Mouse (Mus musculus): ENCODE measurements at regions not wholly inside any gene's neighbourhood (a gene's known extent, or its start where the extent isn't known, plus 50 kb on each side); places are given as distances from the start of the nearest gene placed in this dataset.

DNA sequence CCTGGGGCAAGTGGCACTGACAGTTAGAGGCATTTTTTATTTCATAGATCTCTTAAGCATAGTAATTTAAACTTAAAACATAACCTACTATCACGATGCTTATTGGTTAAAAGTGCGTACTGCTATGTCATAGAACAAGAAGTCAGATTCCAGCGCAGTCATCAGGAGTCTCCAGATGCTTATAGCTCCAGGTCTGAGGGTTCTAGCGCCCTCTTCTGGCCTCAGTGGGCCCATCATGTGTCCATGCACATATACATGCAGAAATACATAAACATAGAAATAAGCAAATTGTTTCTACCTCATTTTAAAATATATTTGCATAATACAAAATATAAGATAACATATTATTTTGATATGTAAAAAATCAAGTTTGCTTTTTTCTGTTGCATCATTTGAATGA lies 1002.8 kb upstream of the Adgrl2 start:
- DNase-seq (ENCODE audit: low read depth, low spot score), result no peak

- DNase-seq (ENCODE audit: low read depth, low spot score), result no peak
These were observed 997.4 kb upstream of the Adgrl2 start for GRCm38 (mm10) chr3:149987801-149988200.

DNA sequence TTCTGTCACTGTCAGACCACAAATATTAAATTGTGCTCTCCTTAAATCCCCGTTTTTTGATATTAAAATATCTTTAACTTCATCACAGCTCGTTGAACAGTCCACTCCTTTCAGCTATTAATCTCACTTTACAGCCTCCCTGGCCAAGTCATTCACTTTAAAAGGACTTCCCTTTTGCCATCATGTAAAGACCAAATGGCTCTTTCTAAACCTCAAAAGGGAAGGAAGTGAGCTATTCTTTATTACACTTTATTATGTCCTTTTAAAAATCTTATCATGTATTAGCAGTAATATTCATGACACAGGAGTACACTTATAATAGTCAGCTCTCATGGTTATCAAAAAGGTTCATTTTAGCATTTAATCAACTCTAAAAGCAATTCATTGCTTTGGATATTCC lies 966.6 kb upstream of the Adgrl2 start:
- no peak for DNase-seq (ENCODE audit: low read depth, low spot score)

GRCm38 (mm10) chr3:149936197-149936596 lies 945.8 kb upstream of the Adgrl2 start:
- DNase-seq (ENCODE audit: low read depth, low spot score), result no peak

- no peak for DNase-seq (ENCODE audit: low read depth, low spot score)
These were observed 944.5 kb upstream of the Adgrl2 start for GRCm38 (mm10) chr3:149934832-149935231.

DNA sequence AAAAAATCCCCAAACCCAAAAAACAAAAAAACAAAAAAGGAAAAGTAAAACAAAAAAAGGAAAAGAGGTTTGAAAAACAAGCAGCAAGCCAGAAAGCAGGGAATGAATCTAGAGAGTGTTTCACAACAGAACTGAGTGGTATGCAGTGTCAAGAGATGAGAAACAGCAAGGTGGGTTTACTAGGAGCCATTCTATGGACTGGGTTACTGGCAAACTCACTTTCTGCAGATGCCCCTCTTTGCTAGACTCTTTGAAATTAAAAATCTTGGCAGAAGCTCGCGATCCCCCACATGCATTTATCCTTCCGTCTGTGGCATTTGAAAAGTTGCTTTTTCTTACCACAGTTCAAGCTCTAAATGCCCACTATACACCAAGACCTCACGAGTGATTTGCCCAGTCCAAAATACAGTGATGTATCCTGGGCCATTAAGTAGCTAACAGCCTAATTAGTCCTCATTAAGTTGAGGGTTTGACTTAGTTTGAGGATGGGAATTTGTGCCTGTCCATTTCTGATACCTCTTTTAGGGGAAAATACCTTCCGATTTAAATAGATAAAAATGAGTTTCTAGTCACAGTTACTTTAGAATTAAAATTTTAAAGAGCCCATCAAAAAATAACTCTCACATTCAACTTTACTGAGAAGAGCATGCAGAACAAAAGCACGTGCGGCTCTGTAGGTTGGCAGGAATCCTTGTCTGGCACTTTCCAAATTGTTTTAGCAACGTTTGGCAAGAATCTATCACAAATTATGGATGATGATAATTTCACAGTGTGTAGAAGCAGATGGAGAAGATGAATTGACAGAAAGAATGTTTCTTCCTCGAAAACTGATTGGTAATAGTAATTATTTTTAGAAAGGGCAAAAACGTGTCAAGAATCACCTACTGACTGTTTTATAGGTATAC lies 938.4 kb upstream of the Adgrl2 start:
- DNase-seq (ENCODE audit: low read depth, low spot score), result no peak

GRCm38 (mm10) chr3:149920206-149920605 lies 929.9 kb upstream of the Adgrl2 start:
- no peak for DNase-seq (ENCODE audit: low read depth, low spot score)

DNA sequence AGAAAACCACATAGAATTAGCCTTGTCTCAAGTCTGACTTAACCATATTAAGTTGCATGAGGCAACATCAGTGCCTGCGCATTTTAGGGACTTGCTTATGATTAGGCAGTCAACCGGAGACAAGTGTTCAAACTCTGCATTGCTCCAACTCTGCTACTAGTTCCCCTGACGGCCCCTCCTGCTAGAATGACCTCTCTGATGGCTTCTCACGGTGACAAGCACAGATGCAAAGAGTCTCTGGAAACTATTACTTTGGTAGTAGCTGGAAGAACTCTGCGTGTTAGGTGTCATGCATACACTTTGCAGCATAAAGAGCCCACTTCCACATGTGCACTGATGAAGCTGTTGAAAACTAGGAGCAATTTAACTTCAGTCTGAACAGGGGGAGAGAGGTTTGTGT lies 927.8 kb upstream of the Adgrl2 start:
- no peak for DNase-seq (ENCODE audit: low read depth, low spot score)

- no peak for DNase-seq (ENCODE audit: low read depth, low spot score)
These were observed 920.4 kb upstream of the Adgrl2 start for GRCm38 (mm10) chr3:149910721-149911120.

- peak; percentile 25 for DNase-seq (ENCODE audit: low read depth, low spot score)
These were observed 911.4 kb upstream of the Adgrl2 start for GRCm38 (mm10) chr3:149901783-149902182.

DNA sequence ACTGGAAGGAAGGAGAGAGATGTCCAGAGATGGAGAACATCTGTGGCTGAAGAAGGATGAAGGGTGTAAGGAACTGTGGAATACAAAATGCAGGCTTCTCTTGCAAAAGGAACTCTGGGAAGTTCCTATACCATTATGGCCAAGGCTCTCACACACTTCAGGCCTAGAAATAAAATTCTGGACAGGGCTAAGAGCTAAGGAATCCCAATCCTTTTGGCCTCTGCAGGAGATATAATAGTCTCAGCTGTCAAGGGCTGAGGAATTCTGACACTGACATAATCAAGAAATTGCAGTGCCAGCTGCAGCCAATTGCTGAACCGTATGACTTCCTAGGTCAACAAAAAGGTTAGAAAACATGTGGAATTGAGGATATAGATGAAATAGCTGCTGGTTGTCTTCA lies 886.2 kb upstream of the Adgrl2 start:
- peak; percentile 1 for DNase-seq (ENCODE audit: low read depth, low spot score)

DNA sequence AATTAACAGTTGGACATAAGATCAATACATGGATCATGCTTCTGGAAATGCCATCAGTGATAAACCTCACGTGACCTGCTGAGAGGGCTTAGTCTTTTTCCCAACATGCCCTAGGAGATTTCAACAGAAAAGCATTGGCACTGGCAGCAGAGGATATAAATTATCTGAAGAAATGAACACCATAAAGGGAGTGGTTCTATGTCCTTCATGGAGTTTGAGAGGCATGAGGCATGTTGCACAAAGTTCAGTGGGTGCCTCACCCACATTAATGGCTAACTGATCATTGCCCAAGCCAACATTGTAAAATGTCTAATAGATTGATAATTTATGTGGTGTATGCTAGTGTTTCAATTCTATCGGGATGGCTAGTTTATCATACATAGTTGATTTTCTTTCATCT lies 875.6 kb upstream of the Adgrl2 start:
- no peak for DNase-seq (ENCODE audit: low read depth, low spot score)

DNA sequence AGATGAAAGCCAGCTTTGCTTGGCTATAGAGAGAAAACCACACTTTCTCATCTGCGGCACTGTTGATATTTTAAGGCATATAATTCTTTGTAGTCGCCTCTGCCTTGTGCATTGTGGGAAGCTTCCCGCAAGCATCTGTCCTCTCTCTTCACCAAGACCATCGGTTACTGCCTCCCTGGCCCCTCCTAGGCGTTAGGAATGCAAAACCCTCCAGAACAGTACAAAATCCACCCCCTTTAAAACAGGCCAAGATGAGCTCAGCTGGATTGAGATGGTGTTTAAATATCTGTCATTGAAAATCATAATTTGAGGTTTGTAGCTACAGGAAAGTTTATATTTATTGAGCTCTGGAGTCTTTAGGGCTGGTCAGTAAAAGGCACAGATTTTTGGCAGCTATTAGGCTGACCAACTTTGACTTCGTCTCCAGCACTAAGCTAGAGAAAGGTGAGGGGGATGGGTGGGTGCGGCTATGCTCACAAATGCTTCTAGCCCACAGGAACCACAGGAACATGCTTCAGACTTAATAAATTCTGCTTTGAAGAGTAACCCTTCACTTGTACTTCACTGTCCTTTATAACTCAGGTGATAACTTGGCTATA lies 856.7 kb upstream of the Adgrl2 start:
- no peak for DNase-seq (ENCODE audit: low read depth, low spot score)

DNA sequence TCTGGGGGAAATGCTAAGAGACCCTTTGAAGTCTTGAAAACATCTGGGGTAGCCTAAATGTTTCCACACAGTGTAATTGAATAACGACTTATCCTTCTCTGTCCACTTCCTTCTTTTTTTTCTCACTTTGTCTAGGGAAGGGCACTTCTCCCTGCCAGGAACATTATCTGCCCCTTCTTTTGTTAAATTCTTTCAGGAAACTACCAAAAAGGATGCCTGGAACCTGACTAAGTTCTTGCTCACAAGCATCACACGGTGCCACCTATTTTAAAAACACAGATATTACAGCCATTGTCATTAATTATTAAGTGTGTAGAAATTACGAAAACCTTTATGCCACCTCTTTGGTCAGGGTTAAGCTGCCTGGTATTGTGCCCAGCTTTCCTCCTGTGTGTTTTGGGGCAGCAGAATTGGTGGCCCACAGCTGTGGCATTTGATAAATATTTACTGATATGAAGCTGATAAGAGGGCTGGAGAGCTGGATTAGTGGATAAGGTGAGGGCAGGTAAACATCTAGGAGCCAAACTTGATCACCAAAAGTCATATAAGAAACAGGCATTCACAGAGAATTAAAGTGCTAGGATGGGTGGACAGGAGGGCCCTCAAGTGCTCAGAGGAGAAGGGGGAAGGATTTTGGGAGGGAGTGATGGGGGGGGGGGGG lies 855.6 kb upstream of the Adgrl2 start:
- DNase-seq (ENCODE audit: low read depth, low spot score), result no peak

- DNase-seq (ENCODE audit: low read depth, low spot score), result peak; percentile 69
These were observed 854.9 kb upstream of the Adgrl2 start for GRCm38 (mm10) chr3:149845083-149845825.

- DNase-seq (ENCODE audit: low read depth, low spot score), result no peak
These were observed 847.6 kb upstream of the Adgrl2 start for GRCm38 (mm10) chr3:149837921-149838320.

- peak; percentile 66 for DNase-seq (ENCODE audit: low read depth, low spot score)
These were observed 846.3 kb upstream of the Adgrl2 start for GRCm38 (mm10) chr3:149836467-149837233.

DNA sequence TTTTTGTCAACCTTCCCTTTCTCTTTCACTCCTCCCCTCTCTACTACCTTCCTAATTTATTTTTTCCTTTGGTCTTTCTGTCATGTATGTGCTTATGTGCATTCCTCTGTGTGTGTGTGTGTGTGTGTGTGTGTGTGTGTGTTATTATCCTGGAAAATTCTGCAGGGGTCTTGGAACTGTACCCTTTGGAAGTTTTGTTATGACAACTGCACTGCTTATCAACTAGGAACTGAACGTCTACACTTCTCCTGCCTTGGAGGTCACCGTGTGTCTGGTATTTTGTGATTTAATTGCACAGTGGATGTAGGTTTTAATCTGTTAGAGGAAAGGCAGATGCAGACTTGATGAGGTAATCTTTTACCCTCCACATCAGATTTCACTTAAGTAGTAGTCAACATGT lies 836.8 kb upstream of the Adgrl2 start:
- peak; percentile 55 for DNase-seq (ENCODE audit: low read depth, low spot score)

DNA sequence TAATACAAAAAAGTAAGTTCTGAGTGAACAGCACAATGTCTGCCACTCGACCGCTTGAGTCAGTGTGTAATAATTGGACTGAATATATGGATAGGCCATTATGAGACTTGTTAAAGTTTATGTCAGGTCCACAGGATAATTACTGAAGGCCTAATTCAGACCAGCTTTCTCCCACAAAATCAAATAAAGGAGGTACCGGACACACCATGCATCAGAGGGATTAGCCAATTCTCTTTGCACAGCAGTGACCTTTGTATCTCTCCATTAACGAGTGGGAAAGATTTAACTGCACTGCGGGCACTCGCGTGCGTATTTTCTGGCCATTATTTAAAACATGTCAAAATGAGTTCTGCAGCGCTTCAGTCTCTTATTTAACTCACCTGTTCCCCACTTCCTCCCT lies 836.4 kb upstream of the Adgrl2 start:
- DNase-seq (ENCODE audit: low read depth, low spot score), result peak; percentile 74

DNA sequence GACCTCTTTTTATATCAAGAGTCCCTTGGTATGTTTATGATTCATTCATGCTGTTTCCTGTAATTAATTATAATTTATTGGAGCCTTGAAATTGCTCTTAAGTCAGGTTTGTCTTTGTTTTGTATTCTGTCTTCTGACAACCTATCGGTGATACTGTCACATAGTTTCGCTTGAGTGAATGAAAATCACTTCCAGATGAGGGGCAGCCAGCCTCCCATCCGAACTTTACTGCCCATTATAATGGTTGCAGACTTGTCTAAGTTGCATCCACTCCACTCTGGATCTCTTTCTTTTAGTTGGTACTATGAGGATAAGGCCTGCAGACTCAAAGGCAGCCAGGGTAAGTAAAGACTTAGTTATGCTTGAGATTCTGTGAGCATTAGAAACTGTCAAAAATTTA lies 830.3 kb upstream of the Adgrl2 start:
- peak; percentile 55 for DNase-seq (ENCODE audit: low read depth, low spot score)

DNA sequence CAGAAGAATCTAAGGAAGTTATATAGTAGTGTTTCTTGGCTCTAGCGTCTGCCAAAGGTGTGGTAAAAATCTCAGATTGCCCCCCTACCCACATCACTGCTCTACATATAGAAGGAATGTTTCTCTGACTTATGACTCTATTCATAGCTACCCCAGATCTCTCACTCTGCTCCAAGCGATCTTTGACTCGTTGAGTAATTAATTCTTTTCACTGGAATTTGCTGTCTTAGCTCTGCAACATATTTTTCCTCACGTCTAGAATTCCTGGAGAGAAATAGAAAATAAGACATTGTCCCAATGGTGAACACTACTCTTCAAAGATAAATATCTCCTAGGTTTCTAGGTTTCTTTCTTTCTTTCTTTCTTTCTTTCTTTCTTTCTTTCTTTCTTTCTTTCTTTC lies 829.5 kb upstream of the Adgrl2 start:
- no peak for DNase-seq (ENCODE audit: low read depth, low spot score)
